Mouse (Mus musculus) duodenum, adult 2 months (tissue): ENCODE data around the gene Olfr767. TPM values are rescaled to one million over a fixed set of nuclear protein-coding genes. Genes with fewer than 3 reads are reported as not detected.

Source experiments
- polyA plus RNA-seq: library from polyadenylated mRNA; depleted of rRNA; stranded (reverse); fragments of >200 nt; gene quantifications from 2 replicates; pipeline ENCODE4 v1.2.3, GENCODE M21; 2012; ENCODE audit warnings: low replicate concordance; rRNA removed

Olfr767 gene
- not detected in 2 replicates for polyA plus RNA-seq

GRCm38 (mm10) chr10:129082810-129083209 is at the start of gene Olfr767:
Olfr767 (minus strand) TSS chr10:129082910.

GRCm38 (mm10) chr10:129117761-129118160 is 35.1 kb upstream of the Olfr767 start, which contains the start of gene Olfr769:
Olfr769 (minus strand) TSS chr10:129117861.

GRCm38 (mm10) chr10:129099275-129099674 is 16.6 kb upstream of the Olfr767 start, which contains the start of gene Olfr768:
Olfr768 (minus strand) TSS chr10:129099375.

GRCm38 (mm10) chr10:129068877-129069276 is 13.8 kb downstream of the Olfr767 start, which contains the start of gene Olfr766-ps1:
Olfr766-ps1 (minus strand) TSS chr10:129068977.

GRCm38 (mm10) chr10:129049898-129050297 is 32.8 kb downstream of the Olfr767 start, which contains the start of gene Olfr765:
Olfr765 (minus strand) TSS chr10:129049998.

GRCm38 (mm10) chr10:129039796-129040195 is 42.9 kb downstream of the Olfr767 start, which contains the start of gene Olfr764-ps1:
Olfr764-ps1 (minus strand) TSS chr10:129039896.

Other genes with a start within 250 kb of the Olfr767 start
- gene Gdf11, start 191.2 kb downstream of the Olfr767 start, polyA plus RNA-seq = 0.36 and 0.58 TPM in 2 replicates
- gene Cd63, start 181.9 kb downstream of the Olfr767 start, polyA plus RNA-seq = 52.9 and 71.0 TPM in 2 replicates
- 32.9 and 39.5 TPM in 2 replicates for gene Rdh5, start 160.0 kb downstream of the Olfr767 start, polyA plus RNA-seq
- gene Bloc1s1, start 158.9 kb downstream of the Olfr767 start, polyA plus RNA-seq = 74.1 and 80.1 TPM in 2 replicates
- gene Itga7, start 149.1 kb downstream of the Olfr767 start, polyA plus RNA-seq = 10.0 and 17.7 TPM in 2 replicates
- gene Mettl7b, start 121.9 kb downstream of the Olfr767 start, polyA plus RNA-seq = 35.7 and 44.8 TPM in 2 replicates
- not detected in 2 replicates for gene Olfr9, start 93.5 kb downstream of the Olfr767 start, polyA plus RNA-seq
- 0.04 TPM in 1 of 2 replicates, not detected in the other for gene Olfr763, start 72.1 kb downstream of the Olfr767 start, polyA plus RNA-seq
- gene Olfr764-ps1, start 43.0 kb downstream of the Olfr767 start, polyA plus RNA-seq = not detected in 2 replicates
- not detected in 2 replicates for gene Olfr765, start 32.9 kb downstream of the Olfr767 start, polyA plus RNA-seq
- gene Olfr766-ps1, start 13.9 kb downstream of the Olfr767 start, polyA plus RNA-seq = not detected in 2 replicates
- gene Olfr768, start 16.5 kb upstream of the Olfr767 start, polyA plus RNA-seq = not detected in 2 replicates
- not detected in 2 replicates for gene Olfr769, start 35.0 kb upstream of the Olfr767 start, polyA plus RNA-seq
- gene Olfr770, start 56.1 kb upstream of the Olfr767 start, polyA plus RNA-seq = not detected in 2 replicates
- not detected in 2 replicates for gene Olfr771, start 81.8 kb upstream of the Olfr767 start, polyA plus RNA-seq
- gene Olfr772, start 95.0 kb upstream of the Olfr767 start, polyA plus RNA-seq = not detected in 2 replicates
- not detected in 2 replicates for gene Olfr773, start 104.5 kb upstream of the Olfr767 start, polyA plus RNA-seq
- gene Olfr774, start 153.3 kb upstream of the Olfr767 start, polyA plus RNA-seq = not detected in 2 replicates
- gene Olfr775, start 165.5 kb upstream of the Olfr767 start, polyA plus RNA-seq = not detected in 2 replicates
- gene Olfr776, start 176.2 kb upstream of the Olfr767 start, polyA plus RNA-seq = not detected in 2 replicates
- not detected in 2 replicates for gene Olfr777, start 188.6 kb upstream of the Olfr767 start, polyA plus RNA-seq
- gene Olfr780, start 235.2 kb upstream of the Olfr767 start, polyA plus RNA-seq = not detected in 2 replicates
- not detected in 2 replicates for gene Olfr781, start 245.9 kb upstream of the Olfr767 start, polyA plus RNA-seq